Mouse (Mus musculus) testis, adult 2 months (tissue): Measurements from ENCODE around the gene Ldlrad1.

Experiments used
- CTCF ChIP-seq: fragments of 200-500 bp; IDR thresholded peaks from 2 replicates; pipeline ENCODE4 v1.5.1; 2012; ENCODE audit warnings: low read depth, mild to moderate bottlenecking, inconsistent platforms, low read length, moderate library complexity; ENCODE audit not compliant: control insufficient read depth, insufficient read depth, insufficient replicate concordance
- POLR2A ChIP-seq: fragments of 200-500 bp; IDR thresholded peaks from 2 replicates; pipeline ENCODE4 v1.6.1; 2012; ENCODE audit warnings: low read depth, mild to moderate bottlenecking, inconsistent platforms, low read length, moderate library complexity; ENCODE audit not compliant: control insufficient read depth

GRCm38 (mm10) chr4:107163756-107164587 lies 45.0 kb upstream of the Ldlrad1 start:
- no peak for TF ChIP-seq POLR2A
- no peak; the same call in 1 of the 2 replicates for TF ChIP-seq CTCF
